Mouse (Mus musculus) liver, adult 2 months (tissue): Measurements from ENCODE around the gene Myl3.

ENCODE experiments used
- CTCF ChIP-seq: fragments of 200-500 bp; IDR thresholded peaks from 2 replicates; pipeline ENCODE4 v1.5.1; 2011; ENCODE audit warnings: low read depth, low read length, control low read depth
- POLR2A ChIP-seq: fragments of 200-500 bp; IDR thresholded peaks from 2 replicates; pipeline ENCODE4 v1.6.1; 2011; ENCODE audit warnings: low read length, control low read depth; ENCODE audit not compliant: insufficient read depth; ENCODE audit errors: extremely low read depth

DNA sequence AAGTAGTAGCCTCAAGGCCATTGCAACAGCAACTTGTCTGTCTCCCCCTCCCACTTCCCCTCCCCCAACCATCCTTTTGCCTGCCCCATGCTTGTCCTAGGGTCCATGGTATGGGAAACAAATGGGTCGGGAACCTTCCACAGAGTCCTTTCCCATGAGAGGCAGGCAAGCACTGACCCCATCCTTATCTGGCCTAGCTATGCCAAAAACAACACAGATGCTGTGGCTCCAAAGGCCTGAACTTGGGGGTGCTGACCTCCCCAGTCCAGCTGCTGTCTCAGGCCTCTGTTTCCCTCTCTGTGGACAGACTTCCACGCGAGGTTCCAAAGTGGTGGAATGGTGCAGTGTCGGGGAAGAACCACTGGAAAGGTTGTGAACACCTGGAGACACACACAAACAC is 12.1 kb downstream of the Myl3 start:
- TF ChIP-seq POLR2A: no peak
- no peak for TF ChIP-seq CTCF
